Mouse (Mus musculus) limb, embryonic 12.5 days (tissue): ENCODE results near the gene Tmem109. TPM values are rescaled to one million over a fixed set of nuclear protein-coding genes. Genes with fewer than 3 reads are reported as not detected.

ENCODE experiments used
- ATAC-seq: fragments of 200-750 bp; cut with Nextera tagmentation; 2 replicates; pipeline ENCODE4 v1.8.0; 2017; ENCODE audit warnings: low read depth, moderate TSS enrichment; ENCODE audit not compliant: insufficient number of reproducible peaks, insufficient read depth, low FRiP score, low TSS enrichment
- H3K27ac ChIP-seq: fragments of 300-500 bp; sonication (generic); 2 replicates; pipeline ENCODE4 v1.5.1; 2016; ENCODE audit warnings: mild to moderate bottlenecking, moderate library complexity
- H3K27me3 ChIP-seq: fragments of 300-500 bp; sonication (generic); 2 replicates; pipeline ENCODE4 v1.6.1; 2016; ENCODE audit warnings: mild to moderate bottlenecking, moderate library complexity
- H3K36me3 ChIP-seq: fragments of 300-500 bp; sonication (generic); 2 replicates; pipeline ENCODE4 v1.6.1; 2016; ENCODE audit warnings: mild to moderate bottlenecking, moderate library complexity
- H3K4me1 ChIP-seq: fragments of 300-500 bp; sonication (generic); replicated peaks from 2 replicates; pipeline ENCODE4 v1.6.1; 2016
- H3K4me2 ChIP-seq: fragments of 300-500 bp; sonication (generic); 2 replicates; pipeline ENCODE4 v1.6.1; 2016; ENCODE audit warnings: mild to moderate bottlenecking, moderate library complexity
- H3K4me3 ChIP-seq: fragments of 300-500 bp; sonication (generic); replicated peaks from 2 replicates; pipeline ENCODE4 v1.5.1; 2016; ENCODE audit warnings: mild to moderate bottlenecking
- H3K9ac ChIP-seq: fragments of 300-500 bp; sonication (generic); replicated peaks from 2 replicates; pipeline ENCODE4 v1.6.1; 2016; ENCODE audit warnings: mild to moderate bottlenecking, moderate library complexity
- H3K9me3 ChIP-seq: fragments of 300-500 bp; sonication (generic); 2 replicates; pipeline ENCODE4 v1.6.1; 2016; ENCODE audit warnings: mild to moderate bottlenecking, moderate library complexity
- WGBS: fragments of 180-500 bp; shearing (Covaris S2); methylation state at CpG from one replicate; pipeline ENCODE4 v1.1.7; 2016; 5-methylcytosine and 5-hydroxymethylcytosine counted together
- polyA plus RNA-seq: library from polyadenylated mRNA; unstranded; fragments of >200 nt; fragmentation: Nextera tagmentation; extraction: Ambion mirVana; gene quantifications from 2 replicates; pipeline ENCODE4 v1.2.1, GENCODE M21; 2016

Tmem109 gene
- polyA plus RNA-seq, 1 experiment from 2014 or later, result 68.7 TPM

- H3K4me1 ChIP-seq, result peaks cover 15% of the 10 kb centered on the region
- no peak overlapping the region for H3K9ac ChIP-seq
- ATAC-seq, result no peak
- H3K4me3 ChIP-seq, result no peak overlapping the region
- H3K4me2 ChIP-seq, result no peak overlapping the region
- whole genome bisulfite sequencing, result 93% methylated on average over 3 of the region's 3 CpGs
- H3K27ac ChIP-seq, result no peak overlapping the region
- H3K9me3 ChIP-seq, result no peaks in the 10 kb centered on the region
- H3K27me3 ChIP-seq, result no peaks in the 10 kb centered on the region
- 0 out of 2 replicates have a peak, but pooled peaks cover under 1% of the 10 kb centered on the region for H3K36me3 ChIP-seq
Measured at GRCm38 (mm10) chr19:10892201-10892600, 10.4 kb upstream of the Tmem109 start.

GRCm38 (mm10) chr19:10880975-10881425 lies 801 bp downstream of the Tmem109 start:
- WGBS, result 4% methylated on average over 14 of the region's 14 CpGs
- H3K9ac ChIP-seq, result peak overlapping the region; percentile 66
- peak overlapping the region; percentile 95 for H3K4me2 ChIP-seq
- peaks cover 16% of the 10 kb centered on the region for H3K4me1 ChIP-seq
- peaks cover 5% of the 10 kb centered on the region; the same call in 1 of the 2 replicates for H3K9me3 ChIP-seq
- peaks cover 9% of the 10 kb centered on the region for H3K36me3 ChIP-seq
- ATAC-seq, result peak; percentile 78
- peak overlapping the region; percentile 62 for H3K4me3 ChIP-seq
- H3K27me3 ChIP-seq, result no peaks in the 10 kb centered on the region
- H3K27ac ChIP-seq, result peak overlapping the region; percentile 97

GRCm38 (mm10) chr19:10880085-10880974 lies 1.5 kb downstream of the Tmem109 start:
- Histone ChIP-seq H3K27me3 (no peaks in the 10 kb centered on the region), H3K27ac (peak overlapping the region; percentile 97; the same call in 1 of the 2 replicates), H3K36me3 (peaks cover 10% of the 10 kb centered on the region), H3K9ac (peak overlapping the region; percentile 66), H3K4me3 (peak overlapping the region; percentile 62), H3K4me1 (peaks cover 16% of the 10 kb centered on the region), H3K9me3 (peaks cover 4% of the 10 kb centered on the region; the same call in 1 of the 2 replicates), H3K4me2 (peak overlapping the region; percentile 95)
- WGBS, result 58% methylated on average over 7 of the region's 7 CpGs
- no peak for ATAC-seq

GRCm38 (mm10) chr19:10878201-10878837 lies 3.5 kb downstream of the Tmem109 start:
- Histone ChIP-seq H3K4me3 (no peak overlapping the region), H3K9me3 (no peaks in the 10 kb centered on the region), H3K36me3 (peaks cover 27% of the 10 kb centered on the region), H3K27me3 (no peaks in the 10 kb centered on the region), H3K27ac (no peak overlapping the region), H3K4me1 (peaks cover 16% of the 10 kb centered on the region), H3K4me2 (no peak overlapping the region), H3K9ac (no peak overlapping the region)
- WGBS, result 86% methylated on average over 7 of the region's 7 CpGs
- no peak for ATAC-seq

- H3K4me2 ChIP-seq, result no peak overlapping the region
- H3K9me3 ChIP-seq, result no peaks in the 10 kb centered on the region
- ATAC-seq, result no peak
- no peak overlapping the region for H3K4me3 ChIP-seq
- no peaks in the 10 kb centered on the region for H3K27me3 ChIP-seq
- H3K27ac ChIP-seq, result no peak overlapping the region
- peaks cover 54% of the 10 kb centered on the region for H3K36me3 ChIP-seq
- no peak overlapping the region for H3K9ac ChIP-seq
- H3K4me1 ChIP-seq, result peaks cover 26% of the 10 kb centered on the region
- 87% methylated on average over 14 of the region's 14 CpGs for WGBS
Measured at GRCm38 (mm10) chr19:10871328-10871961, 10.4 kb downstream of the Tmem109 start.

- Histone ChIP-seq H3K27ac (peak overlapping the region; percentile 92; the same call in 1 of the 2 replicates), H3K9ac (no peak overlapping the region), H3K27me3 (no peaks in the 10 kb centered on the region), H3K36me3 (peaks cover 62% of the 10 kb centered on the region), H3K4me1 (peaks cover 26% of the 10 kb centered on the region), H3K4me2 (no peak overlapping the region), H3K4me3 (no peak overlapping the region), H3K9me3 (no peaks in the 10 kb centered on the region)
- 93% methylated on average over 3 of the region's 3 CpGs for WGBS
- no peak for ATAC-seq
Measured at GRCm38 (mm10) chr19:10870676-10871075, 11.1 kb downstream of the Tmem109 start.

- Histone ChIP-seq H3K4me2 (peak within 1 kb of the TSS; percentile 91), H3K4me3 (peak within 1 kb of the TSS; percentile 83), H3K4me1 (peaks cover 26% of the 10 kb centered on the region), H3K36me3 (peaks cover 65% of the 10 kb centered on the region), H3K9ac (peak within 1 kb of the TSS; percentile 90), H3K9me3 (no peaks in the 10 kb centered on the region), H3K27me3 (no peaks in the 10 kb centered on the region), H3K27ac (peak within 1 kb of the TSS; percentile 92)
- 3% methylated on average over 8 of the region's 8 CpGs for WGBS
- ATAC-seq, result peak; percentile 26
Measured at GRCm38 (mm10) chr19:10869886-10870527, 11.8 kb downstream of the Tmem109 start, which contains the start of gene Tmem132a. Tmem132a (minus strand) TSS chr19:10869940.

- H3K4me2 ChIP-seq, result peak overlapping the region; percentile 91
- H3K36me3 ChIP-seq, result peaks cover 67% of the 10 kb centered on the region
- under 1% methylated on average over 42 of the region's 43 CpGs for WGBS
- no peaks in the 10 kb centered on the region for H3K9me3 ChIP-seq
- H3K27ac ChIP-seq, result peak overlapping the region; percentile 92
- H3K4me3 ChIP-seq, result peak overlapping the region; percentile 83
- ATAC-seq, result peak; percentile 87
- H3K9ac ChIP-seq, result peak overlapping the region; percentile 90
- H3K27me3 ChIP-seq, result no peaks in the 10 kb centered on the region
- peaks cover 26% of the 10 kb centered on the region for H3K4me1 ChIP-seq
Measured at GRCm38 (mm10) chr19:10869241-10869885, 12.4 kb downstream of the Tmem109 start.

- Histone ChIP-seq H3K4me1 (peaks cover 26% of the 10 kb centered on the region), H3K4me3 (peak overlapping the region; percentile 83), H3K9ac (peak overlapping the region; percentile 90), H3K4me2 (peak overlapping the region; percentile 91), H3K36me3 (peaks cover 67% of the 10 kb centered on the region), H3K27ac (peak overlapping the region; percentile 92), H3K9me3 (no peaks in the 10 kb centered on the region), H3K27me3 (no peaks in the 10 kb centered on the region)
- no peak for ATAC-seq
- under 1% methylated on average over 17 of the region's 17 CpGs for WGBS
Measured at GRCm38 (mm10) chr19:10868623-10869141, 13.1 kb downstream of the Tmem109 start.
